Mouse (Mus musculus): ENCODE data around the gene Arhgef3. TPM values are rescaled to one million over a fixed set of nuclear protein-coding genes. Genes with fewer than 3 reads are reported as not detected.

Arhgef3 gene
- polyA plus RNA-seq, 1 experiment from 2014 or later: 2.9 TPM

DNA sequence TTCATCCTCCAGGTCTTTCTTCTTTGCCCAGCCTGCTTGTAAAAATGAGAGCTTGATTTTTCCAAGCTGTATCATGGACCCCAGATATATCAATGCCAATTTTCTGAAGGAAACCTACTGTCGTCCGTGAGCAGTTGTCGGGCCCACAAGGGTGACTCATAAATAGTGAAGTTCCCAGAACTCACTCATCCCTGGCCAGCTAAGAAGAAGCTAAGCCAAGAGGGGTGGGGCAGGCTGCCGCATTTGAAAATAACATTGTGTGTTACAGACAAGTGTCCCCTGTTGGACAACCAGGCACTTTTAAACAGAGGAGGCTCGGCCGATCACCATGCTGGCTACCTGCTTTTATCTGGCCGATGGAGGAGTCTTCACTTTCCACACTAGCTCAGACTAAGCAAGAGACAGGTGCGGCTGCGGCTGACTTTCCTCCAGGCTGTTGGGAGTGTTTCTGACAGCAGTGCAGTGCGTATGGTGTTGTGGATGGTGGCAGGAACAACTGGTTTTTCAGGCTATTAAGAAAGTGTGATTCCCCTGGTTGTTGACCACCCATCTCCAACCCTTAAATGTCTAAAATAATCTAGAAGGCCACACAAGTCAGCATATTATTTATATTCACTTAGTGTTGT, 58.6 kb downstream of the Arhgef3 start:
- no peaks in the 10 kb centered on the region for H3K36me3 ChIP-seq (ENCODE audit: control insufficient read depth, insufficient read depth, low read length)
- ATAC-seq (replicated peaks; ENCODE audit: low FRiP score) (no peak), DNase-seq (ENCODE audit: low spot score) (no peak)
- H3K4me2 ChIP-seq (ENCODE audit: low read depth, low read length, severe bottlenecking): no peak overlapping the region
- no peak overlapping the region for H3K27ac ChIP-seq (ENCODE audit: low read depth, low read length)
- H3K9me3 ChIP-seq (ENCODE audit: control insufficient read depth, low read length): no peaks in the 10 kb centered on the region
- WGBS: 91% methylated on average over 10 of the region's 10 CpGs
- H3K4me1 ChIP-seq (replicated peaks; ENCODE audit: control insufficient read depth, insufficient read depth, low read length): no peaks in the 10 kb centered on the region
- no peaks in the 10 kb centered on the region for H3K27me3 ChIP-seq (ENCODE audit: control insufficient read depth, insufficient read depth, low read length)
- no peak overlapping the region for H3K4me3 ChIP-seq (ENCODE audit: low read depth, low read length)
- H3K9ac ChIP-seq (ENCODE audit: low read length): no peak overlapping the region

- Histone ChIP-seq H3K9me3 (ENCODE audit: control insufficient read depth, low read length) (no peaks in the 10 kb centered on the region), H3K9ac (ENCODE audit: low read length) (no peak overlapping the region), H3K36me3 (ENCODE audit: control insufficient read depth, insufficient read depth, low read length) (no peaks in the 10 kb centered on the region), H3K4me2 (ENCODE audit: low read depth, low read length, severe bottlenecking) (no peak overlapping the region), H3K4me3 (ENCODE audit: low read depth, low read length) (no peak overlapping the region), H3K27ac (ENCODE audit: low read depth, low read length) (no peak overlapping the region), H3K4me1 (replicated peaks; ENCODE audit: control insufficient read depth, insufficient read depth, low read length) (no peaks in the 10 kb centered on the region), H3K27me3 (ENCODE audit: control insufficient read depth, insufficient read depth, low read length) (no peaks in the 10 kb centered on the region)
- WGBS: 82% methylated on average over 6 of the region's 6 CpGs
- no peak for DNase-seq (ENCODE audit: low spot score)
- ATAC-seq (replicated peaks; ENCODE audit: low FRiP score): no peak
These were observed 59.6 kb downstream of the Arhgef3 start for GRCm38 (mm10) chr14:27174188-27174786.

- H3K9ac ChIP-seq (ENCODE audit: low read length): no peak overlapping the region
- H3K36me3 ChIP-seq (ENCODE audit: control insufficient read depth, insufficient read depth, low read length): no peaks in the 10 kb centered on the region
- no peak overlapping the region for H3K4me3 ChIP-seq (ENCODE audit: low read depth, low read length)
- no peaks in the 10 kb centered on the region for H3K4me1 ChIP-seq (replicated peaks; ENCODE audit: control insufficient read depth, insufficient read depth, low read length)
- DNase-seq (ENCODE audit: low spot score) (no peak), ATAC-seq (replicated peaks; ENCODE audit: low FRiP score) (no peak)
- H3K9me3 ChIP-seq (ENCODE audit: control insufficient read depth, low read length): no peaks in the 10 kb centered on the region
- WGBS: 80% methylated on average over 12 of the region's 12 CpGs
- H3K27me3 ChIP-seq (ENCODE audit: control insufficient read depth, insufficient read depth, low read length): no peaks in the 10 kb centered on the region
- H3K27ac ChIP-seq (ENCODE audit: low read depth, low read length): no peak overlapping the region
- H3K4me2 ChIP-seq (ENCODE audit: low read depth, low read length, severe bottlenecking): no peak overlapping the region
These were observed 60.2 kb downstream of the Arhgef3 start for GRCm38 (mm10) chr14:27174831-27175301.

DNA sequence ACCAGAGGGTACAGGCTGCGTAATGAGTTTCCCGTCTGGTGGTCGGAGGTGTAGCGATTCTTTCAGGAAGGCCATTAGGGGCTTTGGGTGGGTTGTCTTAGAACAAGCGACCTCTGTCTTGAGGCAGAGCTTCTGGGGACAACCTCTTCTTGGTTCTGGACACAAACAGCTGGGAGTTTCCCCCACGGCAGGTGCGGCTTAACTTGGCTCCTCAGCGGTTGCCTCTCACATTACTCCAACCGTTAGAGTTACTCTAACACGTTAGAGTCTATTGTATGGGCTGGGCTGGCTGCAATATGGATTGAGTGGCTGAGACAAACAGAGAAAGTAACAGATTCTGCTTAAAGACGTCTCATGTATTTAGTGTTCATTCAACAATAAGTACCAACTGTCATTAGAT, 60.6 kb downstream of the Arhgef3 start:
- Histone ChIP-seq H3K9me3 (ENCODE audit: control insufficient read depth, low read length) (no peaks in the 10 kb centered on the region), H3K4me3 (ENCODE audit: low read depth, low read length) (no peak overlapping the region), H3K27ac (ENCODE audit: low read depth, low read length) (no peak overlapping the region), H3K9ac (ENCODE audit: low read length) (no peak overlapping the region), H3K4me1 (replicated peaks; ENCODE audit: control insufficient read depth, insufficient read depth, low read length) (no peaks in the 10 kb centered on the region), H3K4me2 (ENCODE audit: low read depth, low read length, severe bottlenecking) (no peak overlapping the region), H3K36me3 (ENCODE audit: control insufficient read depth, insufficient read depth, low read length) (no peaks in the 10 kb centered on the region), H3K27me3 (ENCODE audit: control insufficient read depth, insufficient read depth, low read length) (no peaks in the 10 kb centered on the region)
- WGBS: 85% methylated on average over 11 of the region's 11 CpGs
- DNase-seq (ENCODE audit: low spot score) (no peak), ATAC-seq (replicated peaks; ENCODE audit: low FRiP score) (no peak)

DNA sequence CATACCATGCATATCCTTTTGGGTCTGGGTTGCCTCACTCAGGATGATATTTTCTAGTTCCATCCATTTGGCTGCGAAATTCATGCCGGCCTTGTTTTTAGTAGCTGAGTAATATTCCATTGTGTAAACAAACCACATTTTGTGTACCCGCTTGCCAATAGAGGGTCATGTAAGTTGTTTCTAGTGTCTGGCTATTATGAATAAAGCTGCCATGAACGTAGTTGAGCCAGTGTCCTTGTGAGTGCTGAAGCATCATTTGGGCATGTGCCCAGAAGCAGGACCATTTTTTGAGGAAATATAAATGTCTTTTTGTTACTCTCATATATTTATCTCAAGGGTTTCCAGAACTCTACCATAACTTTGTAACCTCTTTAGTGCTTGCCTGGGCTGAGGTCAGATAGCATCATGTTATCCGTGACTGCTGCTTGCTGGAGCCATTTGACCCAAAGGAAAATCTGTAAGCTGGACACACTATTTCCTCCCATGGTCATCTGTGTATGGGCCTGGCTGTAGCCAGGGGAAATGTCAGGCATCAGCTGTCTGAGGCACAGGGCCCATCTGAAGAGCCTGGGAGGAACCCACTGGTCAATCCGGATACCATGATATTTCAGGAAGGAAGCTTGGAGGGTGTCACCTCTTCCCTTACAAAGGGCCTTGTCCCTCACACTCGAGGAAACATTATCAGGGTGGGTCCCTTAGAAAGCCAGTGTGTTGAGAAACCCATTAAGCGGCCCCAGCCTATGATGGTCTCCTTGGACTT, 63.3 kb downstream of the Arhgef3 start:
- H3K27me3 ChIP-seq (ENCODE audit: control insufficient read depth, insufficient read depth, low read length): no peaks in the 10 kb centered on the region
- ATAC-seq (replicated peaks; ENCODE audit: low FRiP score) (no peak), DNase-seq (ENCODE audit: low spot score) (no peak)
- H3K36me3 ChIP-seq (ENCODE audit: control insufficient read depth, insufficient read depth, low read length): no peaks in the 10 kb centered on the region
- H3K4me2 ChIP-seq (ENCODE audit: low read depth, low read length, severe bottlenecking): no peak overlapping the region
- WGBS: 90% methylated on average over 8 of the region's 8 CpGs
- no peaks in the 10 kb centered on the region for H3K9me3 ChIP-seq (ENCODE audit: control insufficient read depth, low read length)
- H3K9ac ChIP-seq (ENCODE audit: low read length): no peak overlapping the region
- H3K4me1 ChIP-seq (replicated peaks; ENCODE audit: control insufficient read depth, insufficient read depth, low read length): no peaks in the 10 kb centered on the region
- H3K4me3 ChIP-seq (ENCODE audit: low read depth, low read length): no peak overlapping the region
- H3K27ac ChIP-seq (ENCODE audit: low read depth, low read length): no peak overlapping the region

DNA sequence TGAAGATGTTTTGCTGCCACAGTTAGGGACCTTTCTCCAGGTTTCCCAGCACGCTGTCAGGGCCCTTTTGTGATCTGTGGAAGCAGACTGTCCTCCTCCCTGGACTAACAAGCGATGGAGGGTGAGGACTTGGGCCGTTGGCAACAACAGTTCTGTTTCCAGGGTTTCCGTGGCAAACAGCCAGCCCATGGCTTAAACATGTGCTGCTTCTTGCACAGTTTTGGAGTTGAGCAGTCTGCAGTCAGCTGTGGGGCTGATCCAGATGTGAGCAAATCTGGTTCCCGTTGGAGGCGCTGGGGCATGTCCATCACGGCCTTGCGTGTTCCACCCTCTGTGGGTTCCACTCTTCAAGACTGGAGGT, 63.8 kb downstream of the Arhgef3 start:
- Histone ChIP-seq H3K27ac (ENCODE audit: low read depth, low read length) (no peak overlapping the region), H3K4me2 (ENCODE audit: low read depth, low read length, severe bottlenecking) (no peak overlapping the region), H3K36me3 (ENCODE audit: control insufficient read depth, insufficient read depth, low read length) (no peaks in the 10 kb centered on the region), H3K4me3 (ENCODE audit: low read depth, low read length) (no peak overlapping the region), H3K9me3 (ENCODE audit: control insufficient read depth, low read length) (no peaks in the 10 kb centered on the region), H3K4me1 (replicated peaks; ENCODE audit: control insufficient read depth, insufficient read depth, low read length) (no peaks in the 10 kb centered on the region), H3K27me3 (ENCODE audit: control insufficient read depth, insufficient read depth, low read length) (no peaks in the 10 kb centered on the region), H3K9ac (ENCODE audit: low read length) (no peak overlapping the region)
- WGBS: 87% methylated on average over 8 of the region's 8 CpGs
- no peak for ATAC-seq (replicated peaks; ENCODE audit: low FRiP score)
- DNase-seq (ENCODE audit: low spot score): no peak

DNA sequence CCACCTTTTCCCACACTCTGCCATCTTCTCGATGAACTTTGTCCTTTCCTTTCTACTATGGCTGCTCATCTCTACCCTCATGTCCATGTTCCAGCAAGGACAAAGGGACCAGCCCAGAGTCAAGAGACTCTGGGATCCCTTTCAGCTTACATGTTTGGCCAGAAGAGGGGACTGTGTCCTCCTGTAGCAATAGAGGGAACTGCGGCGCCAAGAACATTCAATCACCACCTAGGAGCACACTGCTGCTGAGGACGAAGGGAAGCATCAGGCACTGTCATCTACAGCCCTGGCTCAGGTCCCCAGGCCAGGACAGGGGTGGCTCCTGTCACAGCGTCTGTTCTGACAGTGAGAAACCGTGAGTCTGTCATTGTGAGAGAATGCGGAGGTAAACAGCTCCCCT, 65.1 kb downstream of the Arhgef3 start:
- Histone ChIP-seq H3K36me3 (ENCODE audit: control insufficient read depth, insufficient read depth, low read length) (no peaks in the 10 kb centered on the region), H3K4me2 (ENCODE audit: low read depth, low read length, severe bottlenecking) (no peak overlapping the region), H3K9ac (ENCODE audit: low read length) (no peak overlapping the region), H3K27me3 (ENCODE audit: control insufficient read depth, insufficient read depth, low read length) (no peaks in the 10 kb centered on the region), H3K27ac (ENCODE audit: low read depth, low read length) (no peak overlapping the region), H3K9me3 (ENCODE audit: control insufficient read depth, low read length) (no peaks in the 10 kb centered on the region), H3K4me1 (replicated peaks; ENCODE audit: control insufficient read depth, insufficient read depth, low read length) (no peaks in the 10 kb centered on the region), H3K4me3 (ENCODE audit: low read depth, low read length) (no peak overlapping the region)
- ATAC-seq (replicated peaks; ENCODE audit: low FRiP score) (no peak), DNase-seq (ENCODE audit: low spot score) (no peak)
- 86% methylated on average over 7 of the region's 7 CpGs for WGBS

DNA sequence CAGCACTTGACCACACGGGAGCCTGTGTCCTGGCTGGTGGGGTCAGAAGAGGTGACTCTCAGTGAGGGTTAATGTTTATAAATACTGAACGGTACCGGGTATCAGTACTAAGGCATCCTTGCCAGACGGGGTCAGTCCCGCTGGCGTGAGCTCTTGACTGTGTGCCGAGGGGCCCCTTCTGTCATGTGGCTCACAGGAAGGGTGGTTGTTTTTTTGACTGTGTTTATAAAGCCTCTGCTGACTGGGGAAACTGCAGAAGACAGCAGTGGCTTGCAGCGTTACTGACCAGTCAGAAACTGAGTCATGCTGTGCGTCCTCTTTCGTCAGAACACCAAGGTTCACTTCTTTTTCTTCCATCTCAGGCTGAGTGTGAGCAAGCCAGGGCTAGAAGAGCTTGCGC, 67.4 kb downstream of the Arhgef3 start:
- Histone ChIP-seq H3K27ac (ENCODE audit: low read depth, low read length) (no peak overlapping the region), H3K4me3 (ENCODE audit: low read depth, low read length) (no peak overlapping the region), H3K9me3 (ENCODE audit: control insufficient read depth, low read length) (no peaks in the 10 kb centered on the region), H3K36me3 (ENCODE audit: control insufficient read depth, insufficient read depth, low read length) (no peaks in the 10 kb centered on the region), H3K9ac (ENCODE audit: low read length) (no peak overlapping the region), H3K4me2 (ENCODE audit: low read depth, low read length, severe bottlenecking) (no peak overlapping the region), H3K27me3 (ENCODE audit: control insufficient read depth, insufficient read depth, low read length) (no peaks in the 10 kb centered on the region), H3K4me1 (replicated peaks; ENCODE audit: control insufficient read depth, insufficient read depth, low read length) (no peaks in the 10 kb centered on the region)
- no peak for DNase-seq (ENCODE audit: low spot score)
- no peak for ATAC-seq (replicated peaks; ENCODE audit: low FRiP score)
- 76% methylated on average over 11 of the region's 11 CpGs for WGBS
